Mouse (Mus musculus): ENCODE results near the gene Nectin4. TPM values are rescaled to one million over a fixed set of nuclear protein-coding genes. Genes with fewer than 3 reads are reported as not detected.

Gene Nectin4
- polyA plus RNA-seq, 1 experiment: 0.08 TPM

DNA sequence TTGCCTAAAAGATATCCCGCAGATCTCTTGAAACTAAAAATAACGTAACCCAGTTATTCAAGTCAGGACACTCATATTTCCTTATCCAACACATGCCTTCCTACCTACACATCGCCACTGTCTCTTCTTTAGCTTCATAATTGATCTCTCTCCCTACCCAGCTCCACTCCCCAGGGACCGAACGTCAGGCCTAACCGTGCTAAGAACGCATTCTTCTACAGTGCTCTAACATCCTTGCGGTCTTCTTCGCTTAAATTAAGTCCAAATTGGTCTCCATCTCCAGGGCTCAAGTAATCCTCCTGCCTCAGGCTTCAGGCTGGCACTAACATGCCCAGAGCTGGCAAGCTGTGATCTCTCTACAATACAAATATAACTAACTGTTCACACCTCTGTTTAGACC lies 41.7 kb upstream of the Nectin4 start:
- H3K36me3 ChIP-seq (ENCODE audit: control insufficient read depth, insufficient read depth): peaks cover 3% of the 10 kb centered on the region
- peak overlapping the region; percentile 93 for H3K4me3 ChIP-seq
- peaks cover 68% of the 10 kb centered on the region for H3K79me2 ChIP-seq (ENCODE audit: control insufficient read depth, insufficient read depth)
- H3K4me2 ChIP-seq (ENCODE audit: low read depth): peak overlapping the region; percentile 84
- TF ChIP-seq TCF12 (IDR thresholded peaks at IDR 0.05; ENCODE audit: insufficient read depth, poor library complexity, severe bottlenecking) (no peak), MYOG (IDR thresholded peaks at IDR 0.05; ENCODE audit: control insufficient read depth in 1 of 3, insufficient read depth in 1 of 3, insufficient read length in 2 of 3, low read depth in 2 of 3) (no peak), E2F4 (IDR thresholded peaks at IDR 0.05; ENCODE audit: insufficient read depth) (no peak), MAX (IDR thresholded peaks at IDR 0.05; ENCODE audit: low read depth) (no peak), SRF (IDR thresholded peaks at IDR 0.05; ENCODE audit: control insufficient read depth, insufficient read length, low read depth) (no peak), POLR2A (IDR thresholded peaks at IDR 0.05; ENCODE audit: insufficient read length, low read depth) (no peak), POLR2AphosphoS2 (IDR thresholded peaks at IDR 0.05; ENCODE audit: insufficient read length, low read depth) (no peak), CEBPB (IDR thresholded peaks at IDR 0.05; ENCODE audit: insufficient read depth, poor library complexity, severe bottlenecking) (no peak), TCF3 (IDR thresholded peaks at IDR 0.05; ENCODE audit: insufficient read length, low read depth) (no peak), USF1 (IDR thresholded peaks at IDR 0.05; ENCODE audit: low read depth) (no peak), REST (IDR thresholded peaks at IDR 0.05; ENCODE audit: insufficient read depth, insufficient read length) (no peak)
- H3K27me3 ChIP-seq (ENCODE audit: control insufficient read depth, insufficient read depth, insufficient read length): no peaks in the 10 kb centered on the region
- peak overlapping the region; percentile 77 for H3ac ChIP-seq (ENCODE audit: control insufficient read depth, insufficient read length)

DNA sequence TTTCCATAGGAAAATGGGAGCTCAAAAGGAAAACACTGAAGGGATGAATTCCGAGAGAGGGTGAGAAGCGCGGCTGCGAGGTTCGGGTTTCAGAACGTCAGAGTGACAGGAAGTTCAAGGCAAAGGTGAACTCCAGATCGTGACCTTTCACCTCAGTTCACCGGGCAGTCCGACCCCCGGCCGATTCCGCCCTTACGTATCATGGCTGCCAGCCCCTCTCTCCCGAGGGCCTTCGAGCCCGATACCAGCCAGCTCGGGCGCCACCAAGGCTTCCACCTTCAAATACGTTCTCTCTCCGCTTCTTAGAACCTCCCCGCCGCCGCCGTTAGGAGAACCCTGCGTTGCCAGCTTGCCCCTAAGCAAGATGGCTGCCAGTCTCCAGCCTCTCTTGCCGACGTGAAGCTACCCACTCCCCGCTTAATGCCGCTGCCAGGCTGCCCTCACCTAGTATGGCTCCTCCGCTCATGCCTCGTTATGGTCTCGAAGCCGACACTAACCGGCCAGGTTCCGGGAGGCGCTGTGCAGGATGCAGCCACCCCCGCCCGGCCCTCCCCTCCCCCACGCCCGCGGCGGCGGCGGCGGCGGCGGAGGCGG lies 41.0 kb upstream of the Nectin4 start, which contains the start of gene Dedd:
Gene Dedd (plus strand): TSS at position 307 of the 594 bp plus-strand sequence.
- Histone ChIP-seq H3K36me3 (ENCODE audit: control insufficient read depth, insufficient read depth) (peaks cover 3% of the 10 kb centered on the region), H3K4me2 (ENCODE audit: low read depth) (peak within 1 kb of the TSS; percentile 84), H3K4me3 (peak within 1 kb of the TSS; percentile 93), H3K27me3 (ENCODE audit: control insufficient read depth, insufficient read depth, insufficient read length) (no peaks in the 10 kb centered on the region), H3K79me2 (ENCODE audit: control insufficient read depth, insufficient read depth) (peaks cover 75% of the 10 kb centered on the region), H3ac (ENCODE audit: control insufficient read depth, insufficient read length) (peak within 1 kb of the TSS; percentile 77)
- TF ChIP-seq CEBPB (IDR thresholded peaks at IDR 0.05; ENCODE audit: insufficient read depth, poor library complexity, severe bottlenecking) (no peak), POLR2AphosphoS2 (IDR thresholded peaks at IDR 0.05; ENCODE audit: insufficient read length, low read depth) (peak; percentile 51), USF1 (IDR thresholded peaks at IDR 0.05; ENCODE audit: low read depth) (no peak), POLR2A (IDR thresholded peaks at IDR 0.05; ENCODE audit: insufficient read length, low read depth) (peak; percentile 47), TCF12 (IDR thresholded peaks at IDR 0.05; ENCODE audit: insufficient read depth, poor library complexity, severe bottlenecking) (no peak)

DNA sequence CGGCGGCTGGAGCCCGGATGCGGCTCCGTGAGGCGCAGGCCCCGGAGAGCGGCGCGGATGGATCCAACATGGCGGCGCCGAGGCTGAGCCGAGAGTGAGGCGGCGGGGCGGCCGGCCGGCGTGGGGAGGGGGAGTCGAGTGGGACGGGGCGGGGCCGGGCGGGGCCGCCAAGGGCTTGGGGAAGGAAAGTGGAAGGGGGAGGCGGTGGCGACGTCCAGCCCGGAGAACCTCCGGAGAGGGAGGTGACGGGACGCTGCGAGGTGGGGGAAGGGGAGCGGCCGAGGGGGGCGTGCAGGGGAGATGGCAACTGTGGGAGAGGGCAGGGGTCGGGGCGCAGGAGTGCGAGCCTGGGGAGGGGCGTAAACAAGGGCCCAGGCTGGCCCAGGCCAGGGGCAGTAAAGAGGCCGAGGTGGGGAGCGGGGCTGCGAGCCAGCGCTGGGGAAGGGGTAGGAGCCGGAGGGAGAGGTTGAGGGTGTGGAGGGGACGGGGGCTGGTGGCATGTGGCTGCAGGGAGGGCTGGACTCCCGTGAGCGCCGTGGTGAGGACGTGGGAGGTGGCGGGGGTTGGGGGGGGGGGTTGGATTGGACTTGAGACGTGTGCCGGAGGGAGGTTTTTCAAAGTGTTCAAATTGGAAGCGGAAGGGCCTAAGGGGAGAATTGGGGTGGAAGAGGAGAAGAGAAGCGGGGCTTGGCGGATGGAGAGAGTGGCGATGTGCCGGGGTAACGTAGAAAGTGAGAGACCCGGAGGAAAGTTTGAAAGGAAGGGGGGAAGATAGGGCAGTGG lies 40.3 kb upstream of the Nectin4 start:
- peak overlapping the region; percentile 93 for H3K4me3 ChIP-seq
- TF ChIP-seq POLR2A (IDR thresholded peaks at IDR 0.05; ENCODE audit: insufficient read length, low read depth) (peak; percentile 57), E2F4 (IDR thresholded peaks at IDR 0.05; ENCODE audit: insufficient read depth) (no peak)
- H3ac ChIP-seq (ENCODE audit: control insufficient read depth, insufficient read length): peak overlapping the region; percentile 77
- peaks cover 78% of the 10 kb centered on the region for H3K79me2 ChIP-seq (ENCODE audit: control insufficient read depth, insufficient read depth)
- peak overlapping the region; percentile 69 for H3K4me2 ChIP-seq (ENCODE audit: low read depth)
- H3K36me3 ChIP-seq (ENCODE audit: control insufficient read depth, insufficient read depth): peaks cover 3% of the 10 kb centered on the region
- H3K27me3 ChIP-seq (ENCODE audit: control insufficient read depth, insufficient read depth, insufficient read length): no peaks in the 10 kb centered on the region

DNA sequence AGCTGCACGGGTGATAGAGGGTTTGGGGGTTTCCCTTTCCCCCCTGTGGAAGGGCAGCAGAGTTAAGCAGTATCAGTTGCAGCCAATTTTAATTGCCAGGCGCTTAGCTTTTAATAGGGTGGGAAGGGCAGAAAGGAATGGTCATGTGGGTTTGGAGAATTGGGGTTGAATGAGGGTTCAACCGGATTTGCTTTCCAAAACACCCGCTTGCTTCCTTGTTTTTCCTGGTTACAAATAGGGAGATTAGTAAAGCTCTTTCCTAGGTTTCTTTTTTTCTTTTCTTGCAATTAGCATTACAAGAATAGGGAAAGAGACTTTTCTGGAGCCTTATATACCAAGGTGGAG lies 39.7 kb upstream of the Nectin4 start:
- TF ChIP-seq POLR2A (IDR thresholded peaks at IDR 0.05; ENCODE audit: insufficient read length, low read depth): no peak
- TF ChIP-seq MYOG (IDR thresholded peaks at IDR 0.05; ENCODE audit: control insufficient read depth in 1 of 3, insufficient read depth in 1 of 3, insufficient read length in 2 of 3, low read depth in 2 of 3): no peak
- no peak for TF ChIP-seq CEBPB (IDR thresholded peaks at IDR 0.05; ENCODE audit: insufficient read depth, poor library complexity, severe bottlenecking)
- TF ChIP-seq REST (IDR thresholded peaks at IDR 0.05; ENCODE audit: insufficient read depth, insufficient read length): no peak
- TF ChIP-seq TCF12 (IDR thresholded peaks at IDR 0.05; ENCODE audit: insufficient read depth, poor library complexity, severe bottlenecking): no peak
- Histone ChIP-seq H3K79me2 (ENCODE audit: control insufficient read depth, insufficient read depth) (peaks cover 83% of the 10 kb centered on the region), H3K36me3 (ENCODE audit: control insufficient read depth, insufficient read depth) (peaks cover 3% of the 10 kb centered on the region)

DNA sequence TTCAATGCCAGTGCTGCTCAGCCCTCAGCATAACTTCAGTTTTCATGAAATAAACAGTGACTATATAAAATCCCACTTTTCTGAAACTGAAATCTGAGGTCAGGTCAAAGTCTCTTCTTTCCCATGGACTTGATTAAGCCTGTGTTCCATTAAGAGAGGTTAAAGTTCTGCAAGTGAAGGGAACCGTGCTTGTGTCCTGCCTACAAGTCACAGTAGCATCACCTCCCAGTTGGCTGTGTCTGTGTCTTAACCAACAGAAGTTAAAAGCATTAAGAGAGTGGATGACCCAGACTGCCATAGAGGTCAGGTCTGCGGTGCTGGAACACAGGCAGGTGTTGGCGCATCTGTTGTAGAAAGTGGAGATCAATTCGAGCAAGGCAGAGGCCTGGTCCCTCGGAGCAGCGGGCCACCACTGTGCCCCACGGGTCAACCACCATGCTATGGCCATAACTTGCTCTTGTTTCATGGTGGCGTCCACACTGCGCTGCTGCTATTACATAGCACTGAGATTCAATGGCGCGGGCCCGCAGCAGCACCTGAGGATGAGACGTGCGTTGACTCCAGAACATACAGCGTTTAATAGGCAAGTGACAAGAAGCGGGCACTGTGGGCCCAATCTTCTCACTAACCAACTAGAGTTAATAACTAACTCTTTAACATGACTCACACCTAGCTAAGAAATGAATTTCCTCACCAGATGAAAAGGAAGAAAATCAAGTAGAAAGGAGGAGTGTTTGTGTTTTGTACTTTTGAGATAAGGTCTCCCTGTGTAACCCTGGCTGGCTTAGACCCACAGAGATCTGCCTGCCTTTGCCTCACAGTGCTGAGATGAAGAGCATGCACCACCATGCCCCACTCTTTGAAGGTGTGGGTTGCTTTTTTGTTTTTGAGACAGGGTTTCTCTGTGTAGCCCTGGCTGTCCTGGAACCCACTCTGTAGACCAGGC lies 27.4 kb upstream of the Nectin4 start:
- H3K4me2 ChIP-seq (ENCODE audit: low read depth): no peak overlapping the region
- peaks cover 32% of the 10 kb centered on the region for H3K36me3 ChIP-seq (ENCODE audit: control insufficient read depth, insufficient read depth)
- TF ChIP-seq MAX (IDR thresholded peaks at IDR 0.05; ENCODE audit: low read depth) (no peak), TCF3 (IDR thresholded peaks at IDR 0.05; ENCODE audit: insufficient read length, low read depth) (no peak), MYOG (IDR thresholded peaks at IDR 0.05; ENCODE audit: control insufficient read depth in 1 of 3, insufficient read depth in 1 of 3, insufficient read length in 2 of 3, low read depth in 2 of 3) (no peak), POLR2A (IDR thresholded peaks at IDR 0.05; ENCODE audit: insufficient read length, low read depth) (peak; percentile 31), POLR2AphosphoS2 (IDR thresholded peaks at IDR 0.05; ENCODE audit: insufficient read length, low read depth) (peak; percentile 83)
- no peaks in the 10 kb centered on the region for H3K27me3 ChIP-seq (ENCODE audit: control insufficient read depth, insufficient read depth, insufficient read length)
- peaks cover 29% of the 10 kb centered on the region for H3K79me2 ChIP-seq (ENCODE audit: control insufficient read depth, insufficient read depth)
- no peak overlapping the region for H3K4me3 ChIP-seq
- H3ac ChIP-seq (ENCODE audit: control insufficient read depth, insufficient read length): no peak overlapping the region

More for the DNA sequence above, 39.7 kb upstream of the Nectin4 start:
- H3K27me3 ChIP-seq (ENCODE audit: control insufficient read depth, insufficient read depth, insufficient read length): no peaks in the 10 kb centered on the region
- H3K4me3 ChIP-seq: peak overlapping the region; percentile 93
- peak overlapping the region; percentile 77 for H3ac ChIP-seq (ENCODE audit: control insufficient read depth, insufficient read length)
- H3K4me2 ChIP-seq (ENCODE audit: low read depth): peak overlapping the region; percentile 69
